Mouse (Mus musculus): ENCODE data around the gene Sarnp.
A peak's percentile ranks its signal among the peaks of the same experiment; 100 is the strongest.
"Not testable (repeated sequence)": the region's sequence is repeated elsewhere in the genome, so short reads cannot be mapped to it uniquely, and the experiment has no call there.

The Sarnp gene

DNA sequence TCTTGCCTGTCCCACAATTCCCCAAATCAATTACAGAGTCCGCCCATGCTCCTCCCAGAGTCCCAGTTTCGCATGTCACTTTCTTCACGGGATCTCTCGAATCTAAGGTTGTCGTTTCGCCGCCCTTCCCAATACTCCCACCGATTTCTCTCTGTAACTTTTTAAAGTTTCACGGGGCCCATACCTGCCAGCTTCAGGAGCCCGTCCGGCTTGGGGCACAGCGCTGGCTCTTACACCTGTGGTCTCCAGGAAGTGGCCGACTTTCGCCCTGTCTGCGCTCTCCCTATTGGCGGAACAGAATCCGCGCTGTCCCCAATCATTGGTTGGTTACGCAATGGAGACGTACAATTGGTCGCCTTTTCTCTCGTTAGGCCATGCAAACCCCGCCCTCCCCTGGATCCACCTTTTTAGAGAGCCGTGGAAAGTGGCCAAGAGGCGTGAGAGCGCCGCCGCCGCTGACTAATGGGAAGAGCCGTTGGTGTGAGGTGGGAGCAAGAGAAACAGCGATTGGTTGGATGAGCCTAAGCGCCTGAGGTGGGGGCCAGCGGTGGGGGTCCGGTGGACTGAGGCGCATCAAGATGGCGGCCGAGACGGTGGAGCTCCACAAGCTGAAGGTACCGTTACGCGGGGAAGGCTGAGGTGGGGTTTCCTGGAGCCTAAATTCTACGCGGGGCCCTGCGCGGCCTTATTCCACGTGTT is 4.4 kb downstream of the Sarnp start, which contains the start of gene Ormdl2:
Gene Ormdl2, minus strand, starts transcription at position 288 of the 699 bp plus-strand sequence.
- peak; percentile 98 for DNase-seq (ENCODE audit: low spot score in 2 of 2)

DNA sequence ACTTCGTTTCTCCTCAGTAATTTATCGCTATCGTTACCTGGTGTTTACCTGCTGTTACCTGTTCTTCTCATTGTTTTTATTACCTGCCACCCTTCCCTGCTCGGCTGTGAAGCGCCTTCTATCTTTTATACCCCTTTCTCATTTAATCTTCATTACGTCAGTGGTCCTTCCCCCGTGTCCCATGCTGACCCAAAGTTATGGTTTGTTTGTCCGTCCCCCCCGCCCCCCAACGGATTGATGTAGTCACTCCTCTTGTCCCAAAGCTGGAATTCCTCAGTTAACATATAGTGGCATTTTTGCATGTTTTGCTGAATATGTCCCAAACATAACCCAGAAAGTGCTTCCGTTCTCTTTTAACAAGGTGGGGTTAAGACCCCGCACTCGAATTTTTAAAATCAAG is 5.0 kb downstream of the Sarnp start:
- no peak for DNase-seq (ENCODE audit: low spot score in 2 of 2)

DNA sequence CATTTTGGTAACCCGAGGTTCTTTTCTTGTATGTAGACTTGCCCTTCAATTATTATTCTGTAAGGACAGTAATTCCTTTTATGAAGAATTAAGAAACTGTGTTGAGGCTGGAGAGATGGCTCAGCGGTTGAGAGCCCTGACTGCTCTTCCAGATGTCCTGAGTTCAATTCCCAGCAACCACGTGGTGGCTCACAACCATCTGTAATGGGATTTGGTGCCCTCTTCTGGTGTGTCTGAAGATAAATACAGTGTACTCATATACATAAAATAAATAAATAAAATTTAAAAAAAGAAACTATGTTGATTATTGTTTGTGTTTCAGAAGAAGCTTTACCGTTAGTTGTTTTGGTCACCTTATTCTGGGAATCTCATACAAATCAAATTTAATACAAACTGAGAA is 6.0 kb downstream of the Sarnp start:
- DNase-seq (ENCODE audit: low spot score in 2 of 2): not testable (repeated sequence)

GRCm38 (mm10) chr10:128823821-128824220 is 6.7 kb downstream of the Sarnp start:
- no peak for DNase-seq (ENCODE audit: low spot score in 2 of 2)

DNA sequence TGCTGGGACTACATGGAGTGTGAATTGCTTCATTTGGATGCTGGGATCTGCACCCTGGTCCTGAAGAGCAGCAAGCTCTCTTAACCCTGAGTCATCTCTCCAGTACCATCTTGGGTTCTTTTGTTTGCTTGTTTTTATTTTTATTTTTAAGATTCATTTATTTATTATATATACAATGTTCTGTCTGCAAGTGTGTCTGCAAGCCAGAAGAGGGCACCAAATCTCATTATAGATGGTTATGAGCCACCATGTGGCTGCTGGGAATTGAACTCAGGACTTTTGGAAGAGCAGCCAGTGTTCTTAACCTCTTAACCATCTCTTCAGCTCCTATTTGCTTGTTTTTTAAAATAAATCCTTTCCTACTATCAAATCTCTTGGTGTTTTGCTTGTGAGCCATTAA is 20.3 kb downstream of the Sarnp start:
- DNase-seq (ENCODE audit: low spot score in 2 of 2): no peak

GRCm38 (mm10) chr10:128839434-128839833 is 22.3 kb downstream of the Sarnp start:
- DNase-seq (ENCODE audit: low spot score in 2 of 2): no peak

DNA sequence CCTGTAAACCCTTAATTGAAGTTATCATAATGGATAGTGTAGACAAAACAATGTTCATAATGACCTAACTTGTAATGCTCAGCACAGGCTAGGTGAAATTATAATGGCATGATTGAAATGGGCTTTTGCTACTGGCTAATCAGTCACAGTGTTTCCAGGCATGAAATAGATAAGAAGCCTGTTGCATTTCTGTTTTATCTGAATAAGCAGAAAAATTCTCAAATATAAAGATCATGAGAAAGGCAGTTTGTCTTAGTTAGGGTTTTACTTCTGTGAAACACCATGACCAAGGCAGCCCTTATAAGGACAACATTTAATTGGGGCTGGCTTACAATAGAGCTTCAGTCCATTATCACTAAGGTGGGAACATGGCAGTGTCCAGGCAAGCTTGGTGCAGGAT is 23.5 kb downstream of the Sarnp start:
- no peak for DNase-seq (ENCODE audit: low spot score in 2 of 2)

DNA sequence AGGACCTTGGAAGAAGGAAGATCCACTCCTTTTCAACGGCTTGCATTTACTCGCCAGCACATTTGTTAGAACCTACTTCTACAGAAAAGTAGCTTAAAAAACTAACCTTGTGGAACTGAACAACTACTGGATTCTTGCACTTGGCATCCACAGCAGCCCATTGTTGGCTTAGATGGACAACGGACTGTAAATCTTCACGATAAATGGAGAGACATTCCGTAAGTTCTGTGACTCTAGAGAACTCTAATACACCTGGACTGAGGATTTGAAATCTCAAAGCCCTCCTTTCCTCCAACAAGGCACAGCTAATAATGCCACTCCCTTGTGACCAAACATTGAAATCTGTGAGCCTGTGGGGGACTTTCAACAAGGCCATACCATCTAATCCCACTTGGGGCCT is 26.1 kb downstream of the Sarnp start:
- no peak for DNase-seq (ENCODE audit: low spot score in 2 of 2)

DNA sequence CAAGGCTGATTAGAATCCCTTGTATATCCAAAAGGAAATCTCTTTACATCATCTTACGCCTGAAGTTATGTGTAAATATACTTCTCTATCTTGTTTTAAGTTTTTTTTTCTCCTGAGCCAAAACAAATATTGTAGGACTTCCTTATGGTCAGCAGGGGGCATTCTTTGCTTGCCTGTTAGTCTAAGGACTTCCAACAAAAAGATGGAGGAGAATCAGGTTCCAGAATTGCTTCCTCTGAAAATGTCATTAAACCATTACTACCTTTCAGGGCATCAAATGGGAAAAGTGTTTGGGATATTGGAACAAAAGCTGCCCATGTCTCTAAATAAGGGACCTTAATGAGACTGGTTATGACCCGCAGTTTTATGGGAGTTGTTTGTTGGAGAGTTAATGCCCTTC is 28.4 kb downstream of the Sarnp start:
- DNase-seq (ENCODE audit: low spot score in 2 of 2): no peak

- DNase-seq (ENCODE audit: low spot score in 2 of 2): no peak
Observed at GRCm38 (mm10) chr10:128846664-128847063, 29.5 kb downstream of the Sarnp start.

GRCm38 (mm10) chr10:128848426-128848825 is 31.3 kb downstream of the Sarnp start:
- no peak for DNase-seq (ENCODE audit: low spot score in 2 of 2)

- DNase-seq (ENCODE audit: low spot score in 2 of 2): no peak
Observed at GRCm38 (mm10) chr10:128850339-128850738, 33.2 kb downstream of the Sarnp start.

DNA sequence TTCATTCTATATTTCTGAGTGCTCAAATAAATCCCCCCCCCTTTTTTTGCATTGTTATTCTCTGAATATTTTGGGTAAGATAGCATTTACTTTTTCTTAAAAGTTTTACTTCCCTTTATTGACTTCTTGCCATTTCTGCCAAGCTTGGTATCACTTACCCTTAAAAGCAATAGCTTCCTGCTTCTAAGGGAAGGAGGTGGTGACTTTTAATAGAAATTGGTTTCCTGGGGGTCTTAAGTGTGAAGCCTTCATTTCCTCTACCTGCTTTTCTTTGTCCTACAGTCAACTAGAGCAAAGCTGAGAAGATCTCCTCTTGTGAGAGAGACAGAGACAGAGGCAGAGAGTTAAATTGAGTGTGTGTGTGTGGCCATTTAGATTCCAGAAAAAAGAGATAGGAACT is 44.0 kb downstream of the Sarnp start:
- DNase-seq (ENCODE audit: low spot score in 2 of 2): no peak

GRCm38 (mm10) chr10:128866042-128866441 is 48.9 kb downstream of the Sarnp start:
- no peak for DNase-seq (ENCODE audit: low spot score in 2 of 2)

DNA sequence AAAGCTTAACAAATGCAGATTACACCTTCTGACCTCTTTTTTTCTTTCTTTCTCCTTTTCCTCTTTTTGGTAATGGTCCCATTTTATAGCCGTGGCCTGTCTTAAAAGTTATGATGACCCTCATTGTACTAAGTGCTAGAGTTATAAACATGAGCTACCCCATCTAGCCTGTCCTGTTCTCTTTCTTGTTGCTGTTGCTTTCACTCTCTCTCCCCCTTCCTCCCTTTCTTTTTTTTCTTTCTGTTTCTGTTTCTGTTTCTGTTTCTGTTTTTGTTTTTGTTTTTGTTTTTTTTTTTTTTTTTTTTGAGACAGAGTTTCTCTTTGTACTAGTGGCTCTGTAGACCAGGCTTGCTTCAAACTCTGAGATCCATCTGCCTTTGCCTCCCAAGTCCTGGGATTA is 49.4 kb downstream of the Sarnp start:
- no peak for DNase-seq (ENCODE audit: low spot score in 2 of 2)

DNA sequence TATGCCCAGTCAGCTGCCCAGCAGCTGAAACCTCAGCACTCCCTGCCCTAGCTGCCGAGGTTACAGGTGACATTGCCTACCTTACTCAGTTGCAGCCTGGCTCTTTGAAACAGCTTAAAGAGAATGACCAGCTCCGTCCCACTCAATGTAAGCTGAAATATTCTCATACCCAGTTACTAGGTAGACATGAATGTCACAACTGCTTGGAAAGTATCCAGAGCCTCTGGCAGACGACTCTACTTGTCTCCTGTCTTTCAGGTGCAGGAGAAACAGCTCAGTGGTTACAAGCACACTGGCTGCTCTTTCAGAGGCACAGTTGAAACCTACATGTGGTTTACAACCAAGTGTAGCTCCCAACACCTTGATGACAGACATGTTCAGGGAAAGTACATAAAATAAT is 53.2 kb downstream of the Sarnp start:
- no peak for DNase-seq (ENCODE audit: low spot score in 2 of 2)

DNA sequence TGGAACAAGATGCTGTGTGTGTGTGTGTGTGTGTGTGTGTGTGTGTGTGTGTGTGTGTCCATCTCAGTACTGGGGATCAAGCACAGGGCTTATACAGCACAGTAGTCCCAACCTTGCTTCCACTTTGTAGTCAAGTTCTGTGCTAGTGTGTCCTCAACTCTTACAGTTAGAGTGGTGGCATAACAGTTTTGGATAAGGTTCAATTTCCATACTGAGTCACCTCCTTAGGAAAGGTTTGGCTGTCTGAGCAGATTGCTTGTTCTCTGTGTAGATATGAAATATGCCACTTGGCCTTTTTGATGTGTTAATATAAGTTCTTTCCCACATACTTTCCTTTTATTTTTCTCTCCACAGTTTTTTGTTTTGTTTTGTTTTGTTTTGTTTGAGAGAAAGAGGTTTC is 61.2 kb downstream of the Sarnp start:
- DNase-seq (ENCODE audit: low spot score in 2 of 2): no peak

- DNase-seq (ENCODE audit: low spot score in 2 of 2): no peak
Observed at GRCm38 (mm10) chr10:128878811-128879210, 61.7 kb downstream of the Sarnp start.

- no peak for DNase-seq (ENCODE audit: low spot score in 2 of 2)
Observed at GRCm38 (mm10) chr10:128882067-128882466, 64.9 kb downstream of the Sarnp start.

DNA sequence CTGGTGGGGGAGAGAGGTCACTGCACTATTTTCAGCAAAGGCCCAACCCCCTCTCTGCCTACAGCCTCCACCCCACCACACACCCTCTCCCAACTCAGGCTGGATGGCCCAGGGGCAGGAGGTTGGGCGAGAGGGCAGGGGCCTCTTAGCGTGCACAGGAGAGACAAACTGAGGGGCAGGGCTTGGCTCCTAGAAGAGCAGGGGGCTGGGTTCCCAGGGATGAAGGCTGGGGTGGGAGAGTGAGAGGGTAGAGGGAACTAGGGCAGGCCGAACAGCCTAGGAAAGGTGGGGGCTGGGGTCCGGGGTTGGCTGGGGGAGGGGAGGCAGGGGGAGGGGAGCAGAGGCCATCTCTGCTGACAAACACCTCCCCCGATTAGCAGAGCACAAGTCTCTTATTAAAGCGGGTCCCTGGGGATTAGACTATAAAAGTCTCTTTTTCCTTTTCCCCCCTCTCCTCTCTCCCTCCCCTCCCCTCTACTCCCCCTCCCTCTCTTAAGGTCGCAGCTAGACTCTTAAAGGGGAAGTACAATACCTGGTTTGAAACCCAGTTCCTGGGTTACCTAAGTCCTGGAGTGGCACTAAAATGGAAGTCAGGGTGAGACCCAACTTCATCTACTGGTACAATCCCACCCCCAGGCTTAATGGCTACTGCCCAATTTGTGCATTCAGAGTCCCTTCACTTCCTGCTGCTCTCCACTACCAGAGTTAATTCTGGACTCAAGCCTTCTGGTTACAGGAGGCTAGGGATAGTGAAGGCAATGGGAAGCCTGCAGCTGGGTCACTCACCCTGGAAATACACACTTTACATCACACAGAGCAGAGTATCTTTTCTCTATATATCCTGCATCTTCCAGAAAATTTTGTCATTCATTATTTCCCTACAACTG is 72.1 kb downstream of the Sarnp start:
- no peak for DNase-seq (ENCODE audit: low spot score in 2 of 2)

DNA sequence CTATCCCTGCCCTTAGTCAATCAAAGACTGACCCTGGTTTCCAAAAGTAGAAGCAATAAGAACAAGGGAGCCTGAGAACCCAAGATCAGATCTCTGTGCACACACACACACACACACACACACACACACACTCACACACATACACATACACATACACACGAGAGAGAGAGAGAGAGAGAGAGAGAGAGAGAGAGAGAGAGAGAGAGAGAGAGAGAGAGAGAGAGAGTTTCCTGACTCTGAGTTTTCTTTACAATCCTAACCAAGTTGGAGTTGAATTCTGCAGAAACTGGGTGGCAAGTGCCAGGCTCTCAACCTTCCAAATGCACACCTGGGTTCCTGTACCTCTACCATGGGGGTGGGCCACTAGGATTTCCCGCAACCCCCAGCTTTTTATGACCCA is 72.7 kb downstream of the Sarnp start:
- no peak for DNase-seq (ENCODE audit: low spot score in 2 of 2)

GRCm38 (mm10) chr10:128890383-128891295 is 73.5 kb downstream of the Sarnp start:
- DNase-seq (ENCODE audit: low spot score in 2 of 2): no peak

Data from frontal cortex, postnatal 25 days (tissue).